Mouse (Mus musculus) left cerebral cortex, postnatal 4 days (tissue): ENCODE measurements around the gene Rhcg. TPM values are rescaled to one million over a fixed set of nuclear protein-coding genes. Genes with fewer than 3 reads are reported as not detected.
A peak's percentile ranks its signal among the peaks of the same experiment; 100 is the strongest.

Source experiments
- DNase-seq: peaks from one replicate; pipeline ENCODE4 v3.0.0-alpha.2; 2022
- intact Hi-C: fragments of 180-260 bp; cut with DNase I; formaldehyde crosslinking; loops from one replicate; pipeline ENCODE4 v1.15.1; 2025
- total RNA-seq, 2 experiments: library from RNA; stranded (reverse); gene quantifications; 2 replicates each; pipeline ENCODE4 v1.2.3; 2021

Rhcg gene
- total RNA-seq, 2 experiments from 2014 or later: 2.4 to 3.7 TPM

DNA sequence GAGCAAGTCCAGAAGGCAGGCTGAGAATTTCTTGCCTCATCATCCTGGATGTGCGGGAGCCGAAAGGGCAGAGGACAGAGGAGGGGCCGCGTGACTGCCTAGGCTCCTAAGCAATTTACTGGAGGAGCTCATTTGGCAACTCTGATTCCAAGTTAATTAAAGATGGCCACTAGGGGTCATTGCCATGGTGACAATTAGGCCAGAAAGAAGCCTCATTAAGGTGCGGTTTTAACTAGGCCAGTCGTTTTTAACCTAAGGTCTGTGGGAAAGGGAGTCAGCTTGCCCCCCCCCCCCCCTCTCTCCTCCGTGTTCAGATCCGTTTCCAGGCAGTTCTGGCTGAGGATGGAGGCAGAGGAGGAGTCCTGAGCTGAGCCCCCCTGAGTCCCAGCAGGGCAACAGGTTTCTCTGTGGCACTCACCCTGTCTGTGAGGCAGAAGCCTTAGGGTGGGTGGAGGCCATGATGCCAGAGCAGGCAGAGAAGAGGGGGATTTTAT lies 59.7 kb downstream of the Rhcg start:
- DNase-seq: no peak
- intact Hi-C loops: loop anchor here (5.0 kb wide), 1 partner anchor 35 kb away; no protein-coding TSS in a partner anchor

DNA sequence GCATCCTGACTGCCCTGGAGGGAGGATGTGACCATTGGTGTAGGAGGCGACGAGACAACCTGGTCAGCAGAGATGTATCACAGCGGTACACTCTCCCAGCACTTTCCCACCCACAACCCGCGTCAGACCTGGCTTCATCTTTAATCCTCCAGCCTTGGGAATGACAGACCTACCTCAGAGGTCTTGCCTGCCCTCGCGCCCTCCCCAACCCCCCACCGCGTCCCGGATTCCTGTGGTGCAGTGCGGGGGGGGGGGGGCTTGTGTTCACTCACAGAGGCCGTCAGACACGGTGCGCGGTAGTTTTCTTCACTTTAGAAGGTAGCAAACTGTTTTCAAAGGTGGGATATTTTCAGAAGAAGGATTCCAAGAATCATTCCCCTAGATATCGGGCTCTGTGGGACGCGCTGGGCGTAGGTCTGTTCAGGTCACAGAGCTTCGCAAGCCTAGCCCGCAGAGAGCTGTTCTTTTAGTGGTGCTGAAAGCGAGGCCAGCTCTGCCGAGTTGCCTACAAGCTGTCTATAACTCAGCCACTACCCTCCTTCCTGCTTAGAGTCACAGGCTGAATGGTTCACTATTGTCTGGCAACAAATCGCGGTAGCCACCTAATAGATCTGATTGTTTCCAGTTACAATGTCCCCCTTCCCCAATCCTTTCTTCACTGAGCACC lies 62.0 kb downstream of the Rhcg start:
- DNase-seq: no peak
- intact Hi-C loops: loop anchor here (5.0 kb wide), 1 partner anchor 37 kb away; no protein-coding TSS in a partner anchor

DNA sequence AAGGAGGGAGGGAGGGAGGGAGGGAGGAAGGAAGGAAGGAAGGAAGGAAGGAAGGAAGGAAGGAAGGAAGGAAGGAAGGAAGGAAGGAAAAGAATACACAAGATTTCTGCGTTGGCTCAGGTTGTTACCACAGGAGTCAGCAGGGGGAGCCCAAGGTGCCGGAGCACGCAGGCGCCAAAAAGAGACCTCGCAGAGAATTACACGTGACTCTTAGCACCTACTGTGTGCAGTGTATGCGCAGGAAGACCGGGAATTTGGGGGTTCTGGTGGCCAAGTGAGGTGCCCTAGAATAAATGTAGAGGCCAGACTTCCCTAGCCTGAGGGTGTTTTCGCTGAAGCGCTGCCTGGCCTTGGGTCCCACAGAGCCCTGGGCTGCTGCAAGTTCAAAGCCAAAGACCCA lies 64.8 kb downstream of the Rhcg start:
- DNase-seq: no peak
- intact Hi-C loops: no loop called here

DNA sequence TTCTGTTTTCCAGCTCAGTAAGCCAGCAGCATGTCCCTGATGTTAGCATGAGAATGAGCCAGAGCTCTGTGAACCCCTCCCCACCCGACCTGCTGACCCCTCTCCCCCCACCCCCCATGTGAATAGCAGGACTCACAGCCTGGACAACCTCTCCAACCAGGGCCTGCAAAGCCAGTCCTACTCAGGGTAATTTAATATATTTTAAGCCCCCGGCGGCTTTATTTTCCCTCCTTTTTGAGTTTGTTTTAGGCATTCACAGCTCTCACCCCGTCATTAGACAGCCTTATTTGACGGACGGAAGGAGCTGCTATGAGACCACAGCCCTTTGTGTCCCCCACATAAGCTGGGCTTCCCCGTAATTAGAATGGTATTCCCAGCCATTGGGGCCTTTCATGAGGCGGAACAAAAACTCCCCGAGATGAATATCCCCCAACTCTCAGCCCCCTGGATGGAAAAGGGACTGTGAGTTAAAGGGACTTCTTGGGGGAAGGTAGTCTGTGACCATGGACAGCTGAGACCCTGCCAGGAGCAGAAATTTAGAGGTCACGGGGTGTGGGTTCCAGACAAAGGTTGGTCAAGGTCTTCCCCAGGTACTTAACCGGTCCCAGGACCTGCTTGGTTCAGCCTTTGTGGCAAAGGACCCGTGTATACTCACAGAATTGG lies 68.4 kb downstream of the Rhcg start:
- no peak for DNase-seq

DNA sequence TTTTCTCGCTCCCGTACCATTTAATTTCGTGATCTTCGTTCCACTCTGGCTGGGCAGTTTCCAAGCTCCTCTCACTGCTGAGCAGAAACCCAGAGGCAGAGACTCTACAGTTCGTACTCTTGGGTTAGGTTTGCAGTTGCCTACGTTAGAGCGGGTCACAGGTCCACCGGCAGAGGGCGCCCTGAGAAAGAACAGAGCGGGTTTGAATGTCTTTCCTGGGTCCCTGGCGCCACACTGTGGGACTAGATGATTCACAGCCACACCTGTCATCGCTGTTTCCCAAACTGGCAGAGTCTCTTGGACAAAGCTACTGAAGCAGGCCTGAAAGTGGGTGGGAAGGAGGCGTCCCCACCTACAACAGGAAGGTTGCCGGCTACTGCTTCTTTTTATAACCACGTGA lies 70.4 kb downstream of the Rhcg start:
- intact Hi-C loops: loop anchor here (5.0 kb wide), 1 partner anchor 50 kb away; no protein-coding TSS in a partner anchor
- peak; percentile 98 for DNase-seq

More for the DNA sequence above, 68.4 kb downstream of the Rhcg start:
- intact Hi-C loops: loop anchor here (5.0 kb wide), 1 partner anchor 52 kb away; no protein-coding TSS in a partner anchor

DNA sequence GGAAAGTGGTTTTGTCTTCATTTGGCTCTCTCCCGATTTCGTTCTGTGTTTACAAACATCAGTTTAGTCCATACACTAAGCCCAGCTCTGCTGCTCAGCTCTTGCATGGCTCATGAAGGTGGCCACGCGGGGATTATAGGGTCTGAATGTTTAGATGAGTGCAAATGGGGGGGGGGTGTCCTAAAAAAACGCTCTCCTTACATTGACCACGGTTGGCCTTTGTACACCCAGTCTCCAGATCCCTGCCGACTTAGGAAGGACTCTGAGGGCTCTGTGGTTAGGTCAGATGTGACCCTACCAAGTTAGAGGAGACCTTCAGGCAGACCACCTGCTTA lies 72.4 kb downstream of the Rhcg start:
- intact Hi-C loops: loop anchor here (5.0 kb wide), 1 partner anchor 48 kb away; no protein-coding TSS in a partner anchor
- DNase-seq: no peak

DNA sequence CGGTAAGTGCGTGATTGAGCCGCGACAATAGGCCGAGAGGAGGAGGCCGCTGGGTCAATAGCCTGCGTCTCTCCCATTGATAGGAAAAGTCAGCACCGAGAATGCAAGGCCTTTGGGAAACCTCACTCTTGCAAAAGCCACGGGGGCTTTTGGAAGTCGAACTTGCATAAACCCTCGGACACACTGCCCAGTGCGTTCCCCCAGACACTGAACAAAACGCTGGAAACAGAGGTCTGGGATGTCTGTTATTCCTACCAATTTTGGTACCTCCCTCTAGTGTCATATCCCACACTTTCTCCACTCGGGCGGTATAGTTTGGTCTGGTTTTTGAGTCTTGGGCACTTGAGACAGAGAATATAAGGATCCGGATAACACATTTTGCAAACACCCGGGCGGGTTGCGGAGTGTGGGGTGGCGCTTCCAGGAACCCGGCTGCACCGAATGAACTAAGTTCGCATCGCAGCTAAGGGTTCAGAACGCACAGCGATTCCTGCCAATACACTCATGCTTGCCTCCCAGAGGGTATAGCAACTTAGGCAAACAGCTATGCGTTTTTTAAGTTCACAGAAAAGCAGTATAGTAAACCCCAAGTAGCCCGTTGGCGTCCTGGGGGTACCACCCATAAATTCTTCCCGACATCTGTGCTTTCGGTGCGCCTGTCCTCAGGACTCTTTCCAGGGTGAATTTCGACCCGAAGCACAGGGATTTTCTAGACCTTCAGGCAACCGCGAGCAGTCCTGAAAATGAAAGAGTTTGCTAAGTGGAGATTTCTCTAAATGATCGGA lies 73.0 kb downstream of the Rhcg start:
- intact Hi-C loops: loop anchor here (5.0 kb wide), 2 partner anchors 37 to 47 kb away; no protein-coding TSS in a partner anchor
- no peak for DNase-seq

Other genes with a start within 250 kb of the Rhcg start
- gene Rlbp1, start 230.6 kb downstream of the Rhcg start, total RNA-seq: 10 to 100 TPM; 45.0 to 49.2 TPM
- gene Fanci, start 225.7 kb downstream of the Rhcg start, total RNA-seq: 1 to 10 TPM; 2.0 to 2.4 TPM
- gene Polg, start 151.3 kb downstream of the Rhcg start, total RNA-seq: 10 to 100 TPM; 75.8 to 80.6 TPM
- 1 to 10 TPM; 2.3 to 2.7 TPM for gene Ticrr, start 42.5 kb upstream of the Rhcg start, total RNA-seq
- 1 to 10 TPM; 4.1 to 4.7 TPM for gene Kif7, start 98.1 kb upstream of the Rhcg start, total RNA-seq
- gene Plin1, start 115.2 kb upstream of the Rhcg start, total RNA-seq: not detected
- gene Pex11a, start 125.5 kb upstream of the Rhcg start, total RNA-seq: 10 to 100 TPM in 1 of 2 experiments, 1 to 10 TPM in 1; 9.4 to 10.0 TPM
- under 1 TPM in 1 of 2 experiments, not detected in 1; 0.30 TPM for gene Wdr93, start 125.5 kb upstream of the Rhcg start, total RNA-seq
- gene Mesp1, start 176.1 kb upstream of the Rhcg start, total RNA-seq: under 1 TPM; 0.46 to 0.70 TPM
- gene Mesp2, start 193.1 kb upstream of the Rhcg start, total RNA-seq: 1 to 10 TPM; 1.2 to 1.9 TPM
- 1 to 10 TPM; 7.4 to 8.4 TPM for gene Anpep, start 243.4 kb upstream of the Rhcg start, total RNA-seq